Mouse (Mus musculus) embryonic facial prominence, embryonic 15.5 days (tissue): ENCODE results near the gene Gm9821. TPM values are rescaled to one million over a fixed set of nuclear protein-coding genes. Genes with fewer than 3 reads are reported as not detected.
A peak's percentile ranks its signal among the peaks of the same experiment; 100 is the strongest.

Experiments used
- ATAC-seq: fragments of 200-750 bp; cut with Nextera tagmentation; 2 replicates; pipeline ENCODE4 v1.8.0; 2017; ENCODE audit warnings: low read depth, moderate TSS enrichment; ENCODE audit not compliant: insufficient number of reproducible peaks, low FRiP score, low TSS enrichment
- H3K27ac ChIP-seq: fragments of 300-500 bp; sonication (generic); replicated peaks from 2 replicates; pipeline ENCODE4 v1.5.1; 2015; ENCODE audit warnings: mild to moderate bottlenecking, inconsistent platforms
- H3K27me3 ChIP-seq: fragments of 300-500 bp; sonication (generic); 2 replicates; pipeline ENCODE4 v1.6.1; 2015; ENCODE audit warnings: inconsistent platforms
- H3K36me3 ChIP-seq: fragments of 300-500 bp; sonication (generic); 2 replicates; pipeline ENCODE4 v1.6.1; 2015; ENCODE audit warnings: mild to moderate bottlenecking, inconsistent platforms
- H3K4me1 ChIP-seq: fragments of 300-500 bp; sonication (generic); 2 replicates; pipeline ENCODE4 v1.6.1; 2015; ENCODE audit warnings: inconsistent platforms
- H3K4me2 ChIP-seq: fragments of 300-500 bp; sonication (generic); replicated peaks from 2 replicates; pipeline ENCODE4 v1.6.1; 2015; ENCODE audit warnings: mild to moderate bottlenecking, inconsistent platforms
- H3K4me3 ChIP-seq: fragments of 300-500 bp; sonication (generic); replicated peaks from 2 replicates; pipeline ENCODE4 v1.5.1; 2015; ENCODE audit warnings: mild to moderate bottlenecking, inconsistent platforms
- H3K9ac ChIP-seq: fragments of 300-500 bp; sonication (generic); 2 replicates; pipeline ENCODE4 v1.6.1; 2015; ENCODE audit warnings: inconsistent platforms
- H3K9me3 ChIP-seq: fragments of 300-500 bp; sonication (generic); replicated peaks from 2 replicates; pipeline ENCODE4 v1.6.1; 2016; ENCODE audit warnings: inconsistent platforms
- WGBS: fragments of 180-500 bp; shearing (Covaris S2); methylation state at CpG from one replicate; pipeline ENCODE4 v1.1.7; 2015; 5-methylcytosine and 5-hydroxymethylcytosine counted together
- polyA plus RNA-seq: library from polyadenylated mRNA; unstranded; fragments of >200 nt; fragmentation: Nextera tagmentation; extraction: Ambion mirVana; gene quantifications from 2 replicates; pipeline ENCODE4 v1.2.1, GENCODE M21; 2015

Gm9821 gene
- polyA plus RNA-seq, 1 experiment from 2014 or later = 0.79 TPM

DNA sequence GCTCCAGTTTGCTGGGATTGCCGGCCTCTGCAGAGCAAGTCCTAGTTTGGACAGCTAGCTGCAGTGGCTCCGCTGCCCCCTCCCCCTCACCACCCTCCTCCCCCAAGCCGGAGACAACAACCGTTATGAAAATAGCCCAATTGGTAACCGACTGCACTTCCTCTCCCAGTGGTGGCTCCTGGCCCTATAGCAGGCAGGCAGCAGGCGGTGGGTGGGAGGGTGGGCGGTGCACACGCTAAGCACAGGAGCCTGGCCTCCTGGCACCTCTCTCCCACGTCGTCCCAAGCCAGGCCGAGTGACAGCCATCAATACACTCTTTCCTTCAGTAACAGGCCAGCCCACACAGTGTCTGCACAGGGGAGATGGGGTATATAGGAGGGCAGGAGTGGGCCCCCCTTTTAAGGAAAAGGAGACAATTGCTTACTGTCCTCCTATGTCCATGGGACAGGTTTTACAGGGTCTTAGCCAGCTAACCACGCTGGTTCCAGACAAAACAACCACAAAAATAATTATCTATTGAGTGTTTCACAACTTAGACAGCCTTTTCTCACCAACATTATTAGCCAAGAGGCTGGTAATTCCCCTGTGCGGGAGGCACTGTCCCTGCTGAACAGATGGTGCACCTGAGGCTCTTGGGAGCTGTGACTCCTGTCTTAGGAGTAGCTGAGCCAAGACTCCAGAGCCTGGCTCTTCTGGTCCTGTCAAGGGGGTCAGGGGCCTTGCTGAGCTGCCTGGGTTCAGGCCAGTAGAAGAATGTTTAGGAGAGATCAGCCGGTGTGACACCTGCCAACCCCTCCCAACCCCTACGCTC, 5.0 kb downstream of the Gm9821 start:
- Histone ChIP-seq H3K4me3 (peak overlapping the region; percentile 17; the same call in 1 of the 2 replicates), H3K4me2 (peak overlapping the region; percentile 42), H3K27ac (peak overlapping the region; percentile 71), H3K36me3 (no peaks in the 10 kb centered on the region; the same call in 1 of the 2 replicates), H3K9me3 (no peaks in the 10 kb centered on the region), H3K27me3 (no peaks in the 10 kb centered on the region), H3K9ac (peak overlapping the region; percentile 12; the same call in 1 of the 2 replicates), H3K4me1 (peaks cover 70% of the 10 kb centered on the region)
- WGBS = 17% methylated on average over 15 of the region's 15 CpGs
- peak; percentile 70 for ATAC-seq

GRCm38 (mm10) chr2:91953825-91954224, 8.3 kb downstream of the Gm9821 start:
- ATAC-seq = no peak
- no peak overlapping the region for H3K4me2 ChIP-seq
- no peaks in the 10 kb centered on the region for H3K9me3 ChIP-seq
- no peak overlapping the region for H3K9ac ChIP-seq
- no peaks in the 10 kb centered on the region for H3K36me3 ChIP-seq
- H3K27ac ChIP-seq = 0 out of 2 replicates have a peak overlapping the region, but pooled peaks have one; percentile 39
- H3K27me3 ChIP-seq = no peaks in the 10 kb centered on the region
- H3K4me1 ChIP-seq = peaks cover 63% of the 10 kb centered on the region
- no peak overlapping the region for H3K4me3 ChIP-seq
- 24% methylated on average over 5 of the region's 5 CpGs for WGBS

DNA sequence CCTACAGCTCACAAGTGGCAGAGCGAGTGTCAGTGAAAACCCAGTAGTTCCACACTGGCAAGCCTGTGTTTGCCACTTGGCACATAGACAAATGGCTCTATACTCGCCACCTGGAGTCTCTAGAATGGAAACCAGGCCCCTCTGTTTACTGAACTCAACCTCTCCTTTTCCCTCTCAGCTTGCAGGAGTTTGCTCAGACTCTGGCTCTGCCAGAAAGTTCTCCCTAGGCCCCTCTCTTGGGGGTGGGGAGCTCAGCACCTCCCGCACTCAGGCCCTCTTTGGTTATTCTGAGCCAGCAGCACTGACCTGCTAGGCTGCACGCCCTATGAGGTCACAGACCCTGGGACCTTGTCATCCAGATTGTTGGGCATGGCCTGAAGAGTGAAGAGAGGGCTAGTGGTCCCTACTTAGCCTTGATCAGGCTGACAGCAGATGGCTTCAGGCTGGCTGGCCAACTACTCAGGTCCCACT, 9.7 kb downstream of the Gm9821 start:
- Histone ChIP-seq H3K36me3 (0 out of 2 replicates have a peak, but pooled peaks cover 4% of the 10 kb centered on the region), H3K4me2 (no peak overlapping the region), H3K9ac (no peak overlapping the region), H3K27ac (no peak overlapping the region), H3K27me3 (no peaks in the 10 kb centered on the region), H3K4me1 (peaks cover 63% of the 10 kb centered on the region), H3K9me3 (no peaks in the 10 kb centered on the region), H3K4me3 (no peak overlapping the region)
- WGBS = 85% methylated on average over 4 of the region's 4 CpGs
- no peak for ATAC-seq

GRCm38 (mm10) chr2:91955875-91956274, 10.4 kb downstream of the Gm9821 start:
- Histone ChIP-seq H3K4me3 (no peak overlapping the region), H3K36me3 (0 out of 2 replicates have a peak, but pooled peaks cover 4% of the 10 kb centered on the region), H3K4me1 (peaks cover 57% of the 10 kb centered on the region), H3K9me3 (no peaks in the 10 kb centered on the region), H3K9ac (no peak overlapping the region), H3K27ac (no peak overlapping the region), H3K4me2 (no peak overlapping the region), H3K27me3 (no peaks in the 10 kb centered on the region)
- WGBS = 66% methylated on average over 6 of the region's 6 CpGs
- no peak for ATAC-seq

GRCm38 (mm10) chr2:91957096-91957495, 11.6 kb downstream of the Gm9821 start:
- WGBS = 18% methylated on average over 4 of the region's 4 CpGs

DNA sequence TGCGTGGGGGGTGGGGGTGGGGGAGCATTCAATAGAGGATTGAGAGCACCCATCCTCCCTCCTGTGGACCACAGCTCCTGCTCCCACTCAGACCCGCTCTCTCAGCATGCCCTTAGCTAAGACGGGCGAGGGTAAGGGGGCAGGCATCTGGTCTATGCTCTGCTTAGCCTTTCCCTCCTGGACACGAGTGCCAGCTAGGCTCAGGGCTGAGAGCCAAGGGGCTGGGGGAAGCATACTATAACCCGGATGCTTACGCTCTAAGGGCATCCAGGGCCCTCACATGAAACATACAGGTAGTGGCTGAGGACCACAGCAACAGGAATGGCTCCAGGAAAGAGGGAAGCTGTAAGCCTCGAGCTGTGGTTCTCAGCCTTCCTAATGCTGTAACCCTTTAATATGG, 12.5 kb downstream of the Gm9821 start:
- no peak overlapping the region for H3K27ac ChIP-seq
- no peaks in the 10 kb centered on the region for H3K27me3 ChIP-seq
- no peak overlapping the region for H3K9ac ChIP-seq
- H3K4me1 ChIP-seq = peaks cover 74% of the 10 kb centered on the region
- no peak overlapping the region for H3K4me2 ChIP-seq
- 72% methylated on average over 8 of the region's 8 CpGs for WGBS
- 0 out of 2 replicates have a peak, but pooled peaks cover 4% of the 10 kb centered on the region for H3K36me3 ChIP-seq
- ATAC-seq = no peak
- H3K4me3 ChIP-seq = no peak overlapping the region
- H3K9me3 ChIP-seq = no peaks in the 10 kb centered on the region

More at GRCm38 (mm10) chr2:91957096-91957495, 11.6 kb downstream of the Gm9821 start:
- H3K27ac ChIP-seq = 0 out of 2 replicates have a peak overlapping the region, but pooled peaks have one; percentile 22
- H3K4me2 ChIP-seq = 0 out of 2 replicates have a peak overlapping the region, but pooled peaks have one; percentile 6
- H3K4me1 ChIP-seq = peaks cover 65% of the 10 kb centered on the region
- no peaks in the 10 kb centered on the region for H3K9me3 ChIP-seq
- H3K4me3 ChIP-seq = no peak overlapping the region
- H3K36me3 ChIP-seq = 0 out of 2 replicates have a peak, but pooled peaks cover 4% of the 10 kb centered on the region
- peak; percentile 59 for ATAC-seq
- H3K9ac ChIP-seq = no peak overlapping the region
- H3K27me3 ChIP-seq = no peaks in the 10 kb centered on the region

DNA sequence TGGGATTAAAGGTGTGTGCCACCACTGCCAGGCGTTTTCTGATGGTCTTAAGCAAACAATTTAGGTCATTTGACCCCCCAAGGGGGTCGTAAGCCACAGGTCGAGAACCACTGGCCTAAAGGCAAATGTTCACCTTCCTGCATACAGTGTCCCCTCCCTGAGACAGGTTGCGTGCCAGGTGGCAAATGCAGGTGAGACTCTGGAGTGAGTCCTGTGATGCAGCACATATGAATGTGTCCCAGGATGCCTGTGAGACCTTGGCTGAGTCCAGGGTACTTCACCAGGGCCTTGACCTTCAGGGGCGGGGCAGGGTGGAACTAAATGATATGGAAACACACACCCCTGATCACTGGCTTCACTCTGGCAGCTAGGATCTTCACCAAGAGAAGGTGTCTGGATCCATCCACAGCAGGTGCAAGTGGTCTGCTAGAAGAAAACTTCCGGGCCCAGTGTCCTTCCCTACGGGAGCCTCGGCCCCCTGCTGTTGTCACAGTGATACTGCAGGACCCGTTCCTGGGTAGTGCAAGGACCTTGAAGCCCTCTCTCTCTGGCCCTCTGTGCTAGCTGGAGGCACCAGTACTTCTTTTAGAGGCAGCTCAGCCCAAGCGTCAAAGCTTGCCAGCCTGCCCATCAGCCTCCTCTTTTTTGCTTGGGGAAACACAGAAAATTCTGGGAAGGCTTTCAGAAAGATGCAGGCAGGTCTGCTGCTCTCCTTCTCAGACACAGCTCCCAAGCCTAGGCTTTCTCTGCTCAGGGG, 13.4 kb downstream of the Gm9821 start:
- H3K9ac ChIP-seq = no peak overlapping the region
- 45% methylated on average over 10 of the region's 10 CpGs for WGBS
- ATAC-seq = no peak
- H3K27ac ChIP-seq = no peak overlapping the region
- H3K4me1 ChIP-seq = peaks cover 69% of the 10 kb centered on the region
- H3K9me3 ChIP-seq = no peaks in the 10 kb centered on the region
- 0 out of 2 replicates have a peak, but pooled peaks cover 4% of the 10 kb centered on the region for H3K36me3 ChIP-seq
- no peaks in the 10 kb centered on the region for H3K27me3 ChIP-seq
- H3K4me2 ChIP-seq = no peak overlapping the region
- no peak overlapping the region for H3K4me3 ChIP-seq

DNA sequence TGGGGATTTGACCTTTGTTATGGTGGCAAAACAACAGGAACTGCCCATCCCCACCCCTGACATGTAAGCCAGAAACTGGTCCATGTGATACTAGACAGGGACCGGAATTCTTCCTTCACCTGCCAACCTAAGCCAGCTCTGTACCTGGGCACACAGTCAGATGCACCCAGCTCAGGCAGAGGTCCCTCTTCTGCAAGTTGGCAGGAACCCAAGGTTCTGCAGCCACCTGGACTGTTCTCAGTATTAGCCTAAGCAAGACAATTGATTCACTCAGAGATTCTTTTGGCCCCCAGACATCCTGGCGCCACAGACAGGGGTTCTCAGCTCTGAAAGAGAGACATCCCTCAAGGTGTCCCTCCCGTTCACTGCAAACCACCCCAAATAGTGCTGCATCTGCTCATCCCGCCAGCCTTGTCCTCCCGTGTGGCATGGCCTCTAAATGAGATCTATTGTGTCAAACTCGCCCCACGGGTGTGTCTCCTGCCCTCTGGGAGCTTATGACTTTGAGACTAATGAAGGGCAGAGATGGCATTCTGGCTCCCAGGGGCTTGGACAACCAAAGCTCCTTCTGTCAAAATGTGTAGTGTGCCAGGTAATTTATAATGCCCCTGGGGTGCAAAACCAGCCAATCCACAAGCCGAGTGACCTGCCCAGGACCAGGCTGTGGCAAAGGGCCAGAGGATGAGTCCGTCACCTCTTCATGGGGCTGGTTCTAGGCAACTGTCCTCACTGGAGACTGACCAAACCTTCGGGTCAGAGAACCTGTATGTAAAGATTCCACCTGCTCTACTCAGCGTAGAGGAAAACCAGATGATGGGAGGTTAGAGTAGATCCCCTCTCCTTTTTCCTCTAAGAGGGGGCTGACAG, 14.3 kb downstream of the Gm9821 start:
- Histone ChIP-seq H3K9me3 (no peaks in the 10 kb centered on the region), H3K4me1 (peaks cover 66% of the 10 kb centered on the region), H3K27ac (no peak overlapping the region), H3K9ac (no peak overlapping the region), H3K4me3 (no peak overlapping the region), H3K4me2 (no peak overlapping the region), H3K36me3 (0 out of 2 replicates have a peak, but pooled peaks cover 4% of the 10 kb centered on the region), H3K27me3 (no peaks in the 10 kb centered on the region)
- no peak for ATAC-seq
- WGBS = 71% methylated on average over 11 of the region's 11 CpGs

GRCm38 (mm10) chr2:91960459-91960858, 15.0 kb downstream of the Gm9821 start:
- H3K4me1 ChIP-seq = peaks cover 63% of the 10 kb centered on the region
- WGBS = 90% methylated on average over 5 of the region's 5 CpGs

DNA sequence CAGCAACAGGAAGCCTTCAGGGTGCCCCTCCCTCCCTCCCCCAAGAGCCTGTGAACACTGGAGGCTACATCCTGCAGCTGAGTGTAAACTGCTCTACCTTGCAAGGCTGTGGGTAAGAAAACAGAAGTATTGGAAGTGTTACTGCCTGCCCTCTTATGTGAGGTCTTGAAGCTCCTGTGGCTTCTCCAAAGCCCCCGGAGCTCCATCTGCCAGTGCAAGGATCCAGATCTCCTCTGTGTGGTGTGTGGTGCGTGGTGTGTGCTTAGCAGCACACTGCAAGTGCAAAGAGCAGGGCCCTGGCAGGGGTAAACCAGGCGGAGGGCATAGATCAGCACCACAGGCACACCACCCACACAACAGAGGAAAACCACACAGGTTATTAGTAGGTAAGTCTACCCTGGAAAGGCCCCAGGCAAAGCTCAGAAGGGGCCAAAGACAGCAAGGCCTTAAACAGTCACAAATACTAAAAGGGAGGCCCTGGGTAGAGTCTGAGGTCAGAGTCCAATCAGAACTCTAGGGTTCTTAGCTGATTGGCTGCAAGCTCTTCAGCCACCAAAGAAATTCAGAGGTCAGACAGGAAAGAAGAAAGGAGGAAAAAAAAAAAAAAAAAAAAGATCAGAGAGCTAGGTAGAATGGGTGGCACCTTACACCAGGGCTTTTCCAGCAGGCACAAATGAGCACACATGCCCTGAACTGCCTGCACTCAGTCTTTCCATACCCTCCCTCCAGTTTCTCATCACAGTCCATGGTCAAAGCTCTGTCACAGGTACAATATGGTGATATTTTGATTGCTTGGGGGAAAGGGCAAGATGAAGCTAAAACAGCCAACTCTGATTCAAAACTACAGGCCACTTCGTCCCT, 16.6 kb downstream of the Gm9821 start:
- H3K4me3 ChIP-seq = peak overlapping the region; percentile 84
- 44% methylated on average over 4 of the region's 4 CpGs for WGBS
- ATAC-seq = no peak
- H3K9me3 ChIP-seq = no peaks in the 10 kb centered on the region
- H3K9ac ChIP-seq = peak overlapping the region; percentile 93; the same call in 1 of the 2 replicates
- peak overlapping the region; percentile 35; the same call in 1 of the 2 replicates for H3K27ac ChIP-seq
- peaks cover 55% of the 10 kb centered on the region for H3K4me1 ChIP-seq
- no peaks in the 10 kb centered on the region for H3K27me3 ChIP-seq
- H3K4me2 ChIP-seq = peak overlapping the region; percentile 85
- H3K36me3 ChIP-seq = 0 out of 2 replicates have a peak, but pooled peaks cover 4% of the 10 kb centered on the region

More at GRCm38 (mm10) chr2:91960459-91960858, 15.0 kb downstream of the Gm9821 start:
- ATAC-seq = no peak
- H3K4me3 ChIP-seq = no peak overlapping the region
- H3K9ac ChIP-seq = no peak overlapping the region
- 0 out of 2 replicates have a peak, but pooled peaks cover 4% of the 10 kb centered on the region for H3K36me3 ChIP-seq
- H3K27ac ChIP-seq = no peak overlapping the region
- no peaks in the 10 kb centered on the region for H3K27me3 ChIP-seq
- H3K9me3 ChIP-seq = no peaks in the 10 kb centered on the region
- H3K4me2 ChIP-seq = no peak overlapping the region
